Mouse (Mus musculus) right cerebral cortex, postnatal 4 days (tissue): ENCODE measurements around the gene Xlr5a.
A peak's percentile ranks its signal among the peaks of the same experiment; 100 is the strongest.
"Not testable (repeated sequence)": the region's sequence is repeated elsewhere in the genome, so short reads cannot be mapped to it uniquely, and the experiment has no call there.

Experiments used
- DNase-seq: peaks from one replicate; pipeline ENCODE4 v3.0.0-alpha.2; 2022

Gene Xlr5a

DNA sequence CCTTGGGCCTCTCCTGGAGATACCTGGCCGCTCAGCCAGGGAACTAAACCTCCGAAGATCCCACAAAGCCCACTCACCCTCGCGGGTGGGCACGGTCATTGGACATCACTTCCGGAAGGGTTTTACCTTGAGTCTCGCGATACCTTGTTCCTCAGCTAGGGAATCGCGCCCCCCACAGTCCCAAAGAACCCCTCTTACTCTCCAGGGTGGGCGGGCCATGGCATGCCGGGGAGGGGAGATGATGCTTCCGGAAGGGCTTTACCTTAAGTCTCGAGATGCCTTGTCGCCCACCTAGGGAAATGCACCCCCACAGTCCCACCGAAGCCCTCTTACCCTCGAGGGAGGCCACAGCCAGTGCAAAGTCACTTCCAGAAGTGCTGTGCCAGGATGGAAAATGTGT lies at the start of gene Xlr5a, which contains the start of gene Xlr5c:
Gene Xlr5a (minus strand): TSS at position 101 of the 400 bp plus-strand sequence.
Gene Xlr5c (minus strand): TSS at position 101 of the 400 bp plus-strand sequence.
- DNase-seq: not testable (repeated sequence)

DNA sequence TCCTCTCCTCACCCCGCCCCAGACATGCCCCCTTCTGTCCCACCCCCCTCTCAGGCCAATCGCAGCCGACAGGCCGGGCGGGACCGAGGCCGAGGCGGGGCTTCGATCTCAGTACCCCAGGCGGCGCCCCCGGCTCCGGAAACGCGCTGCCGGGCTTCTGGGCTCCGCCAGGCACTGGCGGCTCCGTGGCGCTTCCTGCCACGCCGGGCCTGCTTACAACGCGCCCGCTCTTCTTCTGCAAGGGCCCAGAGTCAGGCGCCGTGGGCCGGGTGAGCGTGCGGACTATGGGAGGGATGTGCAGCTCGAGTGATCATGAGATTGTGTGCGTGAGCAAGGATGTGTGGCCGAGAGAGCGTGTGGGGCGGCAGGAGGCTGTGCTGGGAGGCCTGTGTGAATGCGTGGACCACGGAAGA lies 49.7 kb upstream of the Xlr5a start, which contains the start of gene Zfp275:
Gene Zfp275 (plus strand): TSS at position 139 of the 413 bp plus-strand sequence.
- DNase-seq: peak; percentile 69

DNA sequence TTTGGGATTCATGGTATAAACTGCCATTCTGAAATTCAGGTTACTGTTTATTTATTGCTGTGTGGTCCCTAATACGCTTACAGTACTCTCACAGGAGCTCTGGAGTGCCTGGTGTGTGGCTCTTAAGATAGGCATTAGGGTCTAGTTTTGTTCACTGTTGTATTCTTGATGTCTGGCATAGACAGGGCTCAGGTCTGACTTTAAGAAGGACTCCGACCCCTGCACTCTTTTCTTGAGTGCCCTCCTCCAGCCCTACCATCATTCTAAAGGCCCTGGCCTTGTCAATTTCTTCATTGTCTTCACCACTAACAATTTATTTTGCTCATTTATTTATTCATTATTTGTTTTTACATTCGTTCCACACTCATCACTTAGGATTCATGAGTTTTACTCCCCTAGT lies 49.3 kb upstream of the Xlr5a start:
- DNase-seq: no peak

DNA sequence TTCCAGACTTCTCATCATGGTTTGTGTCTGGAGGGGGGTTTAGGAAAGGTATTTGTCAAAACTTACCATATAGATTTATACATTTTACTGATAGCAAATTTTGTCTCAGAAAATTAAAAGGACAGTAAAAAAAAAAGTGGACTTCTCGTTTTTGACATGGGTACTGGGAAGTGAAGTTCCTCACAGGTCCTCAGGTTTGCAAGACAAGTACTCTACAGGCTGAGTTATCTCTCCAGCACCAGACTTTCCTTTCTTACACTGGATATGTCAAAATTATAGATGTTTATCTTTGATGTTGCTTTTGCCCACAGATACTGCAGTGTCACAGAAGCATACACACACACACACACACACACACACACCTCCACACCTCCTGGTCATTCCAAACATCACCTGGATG lies 48.7 kb upstream of the Xlr5a start:
- DNase-seq: no peak

DNA sequence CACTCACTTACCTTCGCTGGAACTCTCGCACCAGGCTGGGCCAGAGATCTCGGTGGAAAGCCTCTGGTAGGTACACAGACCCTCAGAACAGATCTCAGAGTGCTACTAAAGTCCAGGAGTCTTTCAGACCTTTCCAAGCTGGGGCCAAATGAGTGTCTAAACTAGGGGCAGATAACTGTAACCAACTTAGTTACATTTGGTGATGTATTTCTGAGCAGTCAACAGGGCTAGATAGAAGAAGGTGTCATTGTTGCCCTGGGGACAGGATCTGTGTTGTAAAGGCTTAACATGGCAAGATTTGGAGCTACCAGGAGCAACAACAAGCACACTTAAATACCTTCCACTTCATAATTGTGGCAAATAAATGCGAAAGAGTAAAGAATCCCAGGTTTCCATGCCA lies 44.0 kb upstream of the Xlr5a start, which contains the start of gene Gm45015:
Gene Gm45015 (minus strand): TSS at position 101 of the 400 bp plus-strand sequence.
- no peak for DNase-seq

DNA sequence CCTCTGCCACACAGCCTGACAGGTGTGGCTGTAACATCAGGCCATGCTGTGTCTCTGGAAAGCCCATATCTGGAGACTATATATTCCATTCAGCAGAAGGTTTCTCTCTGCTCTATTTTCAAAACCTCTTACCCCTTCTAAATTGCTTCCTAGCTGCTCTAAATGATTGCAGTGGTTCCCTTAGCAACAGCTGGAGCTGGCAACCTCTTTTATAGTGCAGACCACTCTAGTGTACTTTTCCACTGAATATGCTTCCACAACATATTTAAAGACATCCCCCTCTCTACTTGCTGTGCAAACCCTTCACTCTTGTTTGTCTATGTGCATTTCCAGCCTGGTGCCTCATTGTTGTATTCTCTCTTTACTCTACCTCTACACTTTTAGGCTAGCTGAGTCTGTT lies 40.8 kb upstream of the Xlr5a start:
- DNase-seq: no peak

DNA sequence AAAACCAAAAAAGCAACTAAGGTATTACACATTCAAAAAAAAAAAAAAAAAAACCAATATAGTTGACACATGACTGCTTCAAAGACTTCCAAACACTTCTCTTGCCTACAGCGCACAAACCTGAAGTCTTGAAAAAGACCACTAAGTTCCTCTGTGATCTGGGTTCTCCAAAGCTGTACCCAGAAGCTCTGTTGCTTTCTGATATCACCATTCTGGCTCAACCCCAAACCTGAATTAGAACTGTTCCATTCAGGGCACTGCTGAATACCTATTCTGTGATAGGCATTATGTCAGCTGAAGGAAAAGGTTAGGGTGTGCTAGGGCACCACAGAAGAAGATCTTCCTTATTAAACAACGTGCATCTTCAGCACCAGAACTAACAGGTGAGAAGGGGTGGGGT lies 34.4 kb upstream of the Xlr5a start:
- no peak for DNase-seq

DNA sequence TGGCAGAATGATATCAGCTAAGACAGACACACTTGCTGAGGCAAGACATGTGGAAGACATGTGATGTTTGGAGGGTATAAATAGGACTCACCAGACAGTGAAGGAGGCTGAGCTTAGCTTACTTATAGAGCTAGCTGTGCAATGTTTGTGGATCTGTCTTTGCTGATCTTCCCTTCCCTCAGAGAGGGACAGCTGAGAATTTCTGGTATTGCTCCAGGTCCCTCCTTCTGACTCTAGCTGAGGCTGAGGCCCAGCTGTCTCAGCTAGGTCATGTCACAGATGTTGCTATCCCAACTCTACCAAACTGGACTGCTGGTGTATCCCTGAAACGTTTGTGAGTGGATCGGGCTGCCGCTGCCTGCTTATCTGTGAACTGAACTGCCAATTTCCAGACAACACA lies 28.3 kb upstream of the Xlr5a start:
- DNase-seq: no peak

DNA sequence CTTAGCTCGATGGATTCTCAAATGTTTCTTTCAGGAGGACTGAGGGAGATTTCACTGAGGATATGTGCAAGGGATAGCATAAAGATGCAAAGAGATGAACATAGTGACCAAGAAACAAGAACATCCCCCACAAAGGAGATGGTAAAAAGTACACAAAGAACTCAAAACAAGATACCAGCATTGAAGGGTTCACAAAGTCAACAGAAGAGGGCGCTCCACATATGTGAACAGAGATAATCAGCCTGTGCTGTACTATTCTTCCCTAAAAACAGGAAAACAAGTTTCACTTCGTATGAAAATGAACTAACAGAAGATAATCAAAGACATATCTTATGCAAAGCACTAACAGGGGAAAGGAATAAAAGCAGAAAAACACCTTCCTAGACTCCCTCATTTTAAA lies 19.7 kb upstream of the Xlr5a start:
- DNase-seq: peak; percentile 31

DNA sequence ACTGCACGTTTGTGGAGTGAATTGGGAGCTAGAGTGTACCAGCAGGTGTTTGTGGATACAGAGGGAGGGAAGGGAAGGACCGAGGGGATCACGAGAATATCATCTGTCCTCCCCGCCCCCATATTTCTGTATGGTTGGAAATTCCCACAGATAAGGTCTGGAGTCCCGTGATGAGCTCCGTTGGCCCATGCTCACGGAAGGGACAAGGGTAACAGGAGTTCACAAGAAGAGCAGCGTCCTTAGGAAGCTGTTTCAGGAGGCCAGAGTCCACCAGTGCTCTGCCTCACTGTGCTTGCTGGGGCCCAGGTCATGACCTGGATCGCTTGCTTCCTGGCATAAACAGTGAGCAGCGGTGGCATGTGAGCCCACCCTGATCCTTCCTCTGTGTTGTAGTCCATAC lies 3.0 kb upstream of the Xlr5a start:
- DNase-seq: not testable (repeated sequence)

DNA sequence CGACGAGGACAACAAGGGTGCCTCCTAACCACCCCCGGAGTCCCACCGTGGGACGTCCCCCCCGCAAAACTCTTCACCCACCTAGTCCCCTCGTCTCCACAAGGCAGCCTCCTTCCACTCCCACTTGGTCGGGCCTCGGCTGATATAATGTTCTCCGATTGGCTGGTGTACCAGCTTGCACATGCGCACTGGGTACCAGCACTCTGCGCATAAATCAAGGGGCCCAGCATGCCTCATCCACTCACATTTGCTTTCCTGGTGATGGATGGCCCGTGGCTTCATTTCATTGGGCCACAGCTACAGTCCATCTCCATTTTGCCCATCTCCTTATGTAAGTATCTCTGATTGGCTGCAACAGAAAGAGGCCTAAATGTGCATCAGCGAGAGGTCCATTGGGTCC lies 27.5 kb downstream of the Xlr5a start, which contains the start of gene Xlr3c:
Gene Xlr3c (minus strand): TSS at position 121 of the 400 bp plus-strand sequence.
- DNase-seq: not testable (repeated sequence)

DNA sequence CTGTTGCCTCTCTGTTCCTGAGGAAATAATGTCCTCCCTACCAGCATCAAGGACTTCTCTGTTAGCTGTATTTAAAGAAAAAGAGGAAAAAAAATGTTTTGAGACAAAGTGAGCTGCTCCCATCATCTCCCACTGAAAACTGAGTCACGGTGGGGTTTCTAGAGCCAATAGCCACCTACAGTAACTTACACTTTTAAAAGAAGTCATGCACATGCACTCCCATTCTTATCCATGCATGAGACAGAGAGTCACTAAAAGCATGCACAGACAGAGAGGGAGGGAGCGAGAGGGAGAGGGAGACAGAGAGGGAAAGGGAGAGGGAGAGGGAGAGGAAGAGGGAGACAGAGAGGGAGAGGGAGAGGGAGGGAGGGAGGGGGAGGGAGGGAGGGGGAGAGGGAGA lies 30.3 kb downstream of the Xlr5a start:
- not testable (repeated sequence) for DNase-seq

DNA sequence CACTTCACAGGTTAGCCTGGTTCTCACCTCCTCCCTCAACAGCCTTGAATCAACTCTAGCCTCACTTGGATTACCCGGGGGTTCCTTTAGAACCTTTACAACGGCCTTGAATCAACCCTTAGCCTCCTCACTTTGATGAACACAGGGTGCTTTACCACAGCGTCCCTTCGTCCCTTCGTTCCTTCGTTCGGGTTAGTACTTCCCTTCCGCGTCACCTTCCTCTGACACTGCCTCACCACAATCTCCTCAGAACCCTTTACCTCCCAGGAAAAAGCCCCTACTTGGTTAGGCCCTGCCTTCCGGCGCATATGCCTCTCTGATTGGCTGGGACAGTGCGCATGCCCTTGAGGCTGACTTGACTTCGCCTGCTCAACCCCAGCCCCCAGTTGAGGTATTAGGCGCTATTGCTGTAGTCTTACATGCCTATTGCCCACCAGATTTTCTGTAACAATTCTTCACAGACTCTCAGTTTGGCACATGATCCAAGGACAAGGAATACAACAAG lies 49.9 kb downstream of the Xlr5a start, which contains the start of gene Xlr4c:
Gene Xlr4c (minus strand): TSS at position 310 of the 505 bp plus-strand sequence.
- not testable (repeated sequence) for DNase-seq

DNA sequence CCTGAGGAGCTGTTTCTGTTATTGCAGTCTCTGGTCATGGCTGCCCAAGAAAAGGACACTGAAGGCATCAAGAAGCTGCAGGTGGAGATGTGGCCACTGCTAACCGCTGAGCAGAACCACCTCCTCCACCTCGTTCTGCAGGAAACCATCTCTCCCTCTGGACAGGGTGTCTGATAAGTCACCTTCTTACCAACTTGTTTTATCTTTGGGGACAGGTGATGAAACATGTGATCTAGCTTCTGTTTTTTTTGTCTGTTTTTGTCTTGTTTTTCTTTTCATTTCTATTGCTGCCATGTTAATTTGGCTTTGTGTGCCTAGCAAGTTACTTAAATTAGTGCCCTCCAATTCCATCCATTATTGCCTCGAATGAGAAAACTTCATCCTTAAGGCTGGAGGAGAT lies 63.5 kb downstream of the Xlr5a start:
- DNase-seq: no peak

DNA sequence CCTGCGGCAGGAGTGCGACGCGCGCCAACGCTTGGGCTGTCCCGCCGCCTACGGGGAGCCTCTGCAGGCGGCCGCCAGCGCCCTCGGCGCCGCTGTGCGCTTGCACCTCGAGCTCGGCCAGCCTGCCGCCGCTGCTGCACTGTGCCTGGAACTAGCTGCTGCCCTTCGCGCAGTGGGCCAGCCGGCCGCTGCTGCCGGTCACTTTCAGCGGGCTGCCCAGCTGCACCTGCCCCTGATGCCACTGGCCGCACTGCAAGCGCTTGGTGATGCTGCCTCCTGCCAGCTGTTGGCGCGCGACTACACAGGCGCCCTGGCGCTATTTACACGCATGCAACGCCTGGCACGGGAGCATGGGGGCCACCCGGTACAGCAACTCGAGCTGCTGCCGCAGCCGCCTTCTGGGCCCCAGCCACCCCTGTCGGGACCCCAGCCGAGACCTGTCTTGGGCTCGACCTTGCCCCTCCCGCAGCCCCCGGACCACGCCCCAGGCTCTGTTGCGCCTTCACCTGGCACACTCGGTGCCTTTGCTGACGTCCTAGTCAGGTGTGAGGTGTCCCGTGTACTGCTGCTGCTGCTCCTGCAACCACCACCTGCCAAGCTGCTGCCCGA lies 64.1 kb downstream of the Xlr5a start:
- DNase-seq: peak; percentile 54

DNA sequence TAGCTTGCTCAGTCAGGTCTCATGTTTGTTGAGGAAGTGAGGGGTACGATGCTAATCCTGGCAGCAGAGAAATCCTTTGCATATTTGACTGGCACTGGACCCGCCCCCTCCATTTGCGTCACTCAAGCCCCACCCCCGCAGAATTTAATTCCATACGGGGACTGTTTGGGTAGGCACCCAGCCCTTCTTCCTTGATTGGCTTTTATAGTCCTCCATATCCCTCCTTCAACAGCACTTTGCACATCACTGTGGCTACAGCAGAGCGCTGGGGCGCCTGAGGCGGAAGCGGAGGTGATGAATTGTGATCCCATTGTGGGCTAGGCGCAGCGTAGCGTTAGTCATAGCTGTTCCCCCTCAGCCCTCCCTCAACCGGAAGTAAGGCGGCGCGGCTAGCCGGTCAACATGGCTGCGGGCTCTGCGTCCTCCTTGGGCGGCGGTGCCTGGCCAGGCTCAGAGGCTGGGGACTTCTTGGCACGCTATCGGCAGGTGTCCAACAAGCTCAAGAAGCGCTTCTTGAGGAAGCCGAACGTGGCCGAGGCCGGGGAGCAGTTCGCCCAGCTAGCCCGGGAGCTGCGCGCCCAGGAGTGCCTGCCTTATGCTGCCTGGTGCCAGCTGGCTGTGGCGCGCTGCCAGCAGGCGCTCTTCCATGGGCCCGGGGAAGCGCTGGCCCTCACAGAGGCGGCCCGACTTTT lies 64.7 kb downstream of the Xlr5a start, which contains the start of gene F8a:
Gene F8a (plus strand): TSS at position 378 of the 692 bp plus-strand sequence.
- DNase-seq: peak; percentile 67

DNA sequence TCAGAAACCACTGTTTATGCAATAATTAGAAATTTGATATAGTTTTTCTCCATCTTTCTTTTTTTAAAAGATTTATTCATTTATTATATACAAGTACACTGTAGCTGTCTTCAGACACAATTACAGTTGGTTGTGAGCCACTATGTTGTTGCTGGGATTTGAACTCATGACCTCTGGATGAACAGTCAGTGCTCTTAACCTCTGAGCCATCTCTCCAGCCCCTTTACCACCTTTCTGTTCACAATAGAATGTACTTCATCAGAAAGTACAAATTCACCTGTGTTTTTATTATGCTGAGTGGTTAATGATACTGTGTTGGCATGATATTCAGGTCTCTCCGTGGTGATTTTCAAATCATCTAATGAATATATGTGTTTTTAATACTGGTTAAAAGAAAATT lies 67.4 kb downstream of the Xlr5a start:
- DNase-seq: no peak

DNA sequence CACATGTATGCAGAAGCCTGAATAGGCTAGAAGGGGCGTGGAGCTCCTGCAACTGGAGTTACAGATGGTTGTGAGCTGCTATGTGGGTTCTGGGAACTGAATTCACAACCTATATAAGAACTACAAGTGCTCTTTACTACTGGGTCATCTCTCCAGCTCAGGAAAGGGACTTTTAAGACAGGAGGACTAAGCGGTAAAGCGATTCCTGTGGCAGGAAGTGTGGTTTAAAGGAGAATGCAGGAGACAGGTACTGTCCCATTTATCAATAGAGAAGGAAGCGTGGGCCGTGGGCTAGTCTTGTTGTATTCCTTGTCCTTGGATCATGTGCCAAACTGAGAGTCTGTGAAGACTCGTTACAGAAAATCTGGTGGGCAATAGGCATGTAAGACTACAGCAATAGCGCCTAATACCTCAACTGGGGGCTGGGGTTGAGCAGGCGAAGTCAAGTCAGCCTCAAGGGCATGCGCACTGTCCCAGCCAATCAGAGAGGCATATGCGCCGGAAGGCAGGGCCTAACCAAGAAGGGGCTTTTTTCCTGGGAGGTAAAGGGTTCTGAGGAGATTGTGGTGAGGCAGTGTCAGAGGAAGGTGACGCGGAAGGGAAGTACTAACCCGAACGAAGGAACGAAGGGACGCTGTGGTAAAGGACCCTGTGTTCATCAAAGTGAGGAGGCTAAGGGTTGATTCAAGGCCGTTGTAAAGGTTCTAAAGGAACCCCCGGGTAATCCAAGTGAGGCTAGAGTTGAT lies 78.8 kb downstream of the Xlr5a start, which contains the start of gene Xlr4b:
Gene Xlr4b (plus strand): TSS at position 515 of the 746 bp plus-strand sequence.
- DNase-seq: not testable (repeated sequence)

DNA sequence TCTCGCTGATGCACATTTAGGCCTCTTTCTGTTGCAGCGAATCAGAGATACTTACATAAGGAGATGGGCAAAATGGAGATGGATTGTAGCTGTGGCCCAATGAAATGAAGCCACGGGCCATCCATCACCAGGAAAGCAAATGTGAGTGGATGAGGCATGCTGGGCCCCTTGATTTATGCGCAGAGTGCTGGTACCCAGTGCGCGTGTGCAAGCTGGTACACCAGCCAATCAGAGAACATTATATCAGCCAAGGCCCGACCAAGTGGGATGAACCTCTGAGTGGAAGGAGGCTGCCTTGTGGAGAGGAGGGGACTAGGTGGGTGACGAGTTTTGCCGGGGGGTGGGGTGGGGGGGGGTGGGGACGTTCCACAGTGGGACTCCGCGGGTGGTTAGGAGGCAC lies 100.8 kb downstream of the Xlr5a start, which contains the start of gene Xlr3b:
Gene Xlr3b (plus strand): TSS at position 274 of the 400 bp plus-strand sequence.
- peak; percentile 3 for DNase-seq

DNA sequence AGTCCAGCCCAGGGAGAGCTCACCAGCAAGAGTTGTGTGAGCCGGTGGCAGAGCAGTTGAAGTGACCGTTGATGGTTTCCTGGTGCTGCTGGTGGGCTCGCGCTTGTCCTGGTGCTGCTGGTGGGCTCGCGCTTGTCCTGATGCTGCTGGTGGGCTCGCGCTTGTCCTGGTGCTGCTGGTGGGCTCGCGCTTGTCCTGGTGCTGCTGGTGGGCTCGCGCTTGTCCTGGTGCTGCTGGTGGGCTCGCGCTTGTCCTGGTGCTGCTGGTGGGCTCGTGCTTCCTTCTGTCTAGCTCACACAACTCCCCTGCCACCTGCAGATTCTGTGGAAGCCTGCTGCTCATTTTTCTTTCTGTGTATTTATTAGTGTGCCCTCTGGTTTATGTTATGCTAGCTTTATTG lies 115.9 kb downstream of the Xlr5a start, which contains the start of gene Spin2d:
Gene Spin2d (minus strand): TSS at position 101 of the 400 bp plus-strand sequence.
- not testable (repeated sequence) for DNase-seq

DNA sequence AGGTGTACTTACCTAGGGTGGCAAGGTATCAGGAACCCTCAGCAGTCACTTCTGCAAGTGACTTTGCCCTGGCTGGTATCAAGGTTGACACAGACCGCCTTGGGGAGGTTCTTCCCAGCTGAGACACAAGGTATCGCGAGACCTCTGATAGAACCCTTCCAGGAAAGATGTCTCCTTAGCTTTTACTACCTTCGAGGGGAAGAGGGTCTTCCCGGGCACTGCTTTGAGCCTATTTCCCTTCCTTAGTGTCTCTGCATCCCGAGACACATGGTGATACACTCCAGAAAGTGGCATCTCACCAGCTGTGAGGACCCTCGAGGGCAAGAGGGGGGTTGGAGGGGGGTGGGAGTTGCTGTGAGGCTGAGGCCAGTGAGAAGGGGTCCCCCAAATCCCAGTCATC lies 143.4 kb downstream of the Xlr5a start, which contains the start of gene DXBay18:
Gene DXBay18 (minus strand): TSS at position 101 of the 400 bp plus-strand sequence.
- DNase-seq: not testable (repeated sequence)

DNA sequence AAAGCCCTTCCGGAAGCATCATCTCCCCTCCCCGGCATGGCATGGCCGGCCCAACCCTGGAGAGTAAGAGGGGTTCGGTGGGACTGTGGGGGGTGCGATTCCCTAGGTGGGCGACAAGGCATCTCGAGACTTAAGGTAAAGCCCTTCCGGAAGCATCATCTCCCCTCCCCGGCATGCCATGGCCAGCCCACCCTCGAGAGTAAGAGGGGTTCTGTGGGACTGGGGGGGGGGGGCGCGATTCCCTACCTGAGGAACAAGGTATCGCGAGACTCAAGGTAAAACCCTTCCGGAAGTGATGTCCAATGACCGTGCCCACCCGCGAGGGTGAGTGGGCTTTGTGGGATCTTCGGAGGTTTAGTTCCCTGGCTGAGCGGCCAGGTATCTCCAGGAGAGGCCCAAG lies 144.3 kb downstream of the Xlr5a start, which contains the start of gene Xlr5b:
Gene Xlr5b (plus strand): TSS at position 301 of the 400 bp plus-strand sequence.
- DNase-seq: not testable (repeated sequence)
